Mouse (Mus musculus) neural tube, embryonic 11.5 days (tissue): ENCODE measurements around the gene Kcnj1. TPM values are rescaled to one million over a fixed set of nuclear protein-coding genes. Genes with fewer than 3 reads are reported as not detected.

ENCODE experiments used
- ATAC-seq: fragments of 200-750 bp; cut with Nextera tagmentation; 2 replicates; pipeline ENCODE4 v1.8.0; 2017; ENCODE audit warnings: moderate number of reproducible peaks, mild to moderate bottlenecking, moderate TSS enrichment, moderate library complexity; ENCODE audit not compliant: insufficient read depth, low FRiP score, low TSS enrichment
- DNase-seq: peaks from one replicate; pipeline ENCODE4 v3.0.0-alpha.2; 2015; ENCODE audit warnings: low spot score
- H3K27ac ChIP-seq: fragments of 300-500 bp; sonication (generic); 2 replicates; pipeline ENCODE4 v1.5.1; 2014; ENCODE audit warnings: low read depth, mild to moderate bottlenecking, low read length
- H3K27me3 ChIP-seq: fragments of 300-500 bp; sonication (generic); 2 replicates; pipeline ENCODE4 v1.6.1; 2014; ENCODE audit warnings: mild to moderate bottlenecking, low read length, mixed read lengths; ENCODE audit not compliant: control insufficient read depth, insufficient read depth
- H3K36me3 ChIP-seq: fragments of 300-500 bp; sonication (generic); 2 replicates; pipeline ENCODE4 v1.6.1; 2014; ENCODE audit warnings: mild to moderate bottlenecking, low read length, moderate library complexity, mixed read lengths; ENCODE audit not compliant: control insufficient read depth, insufficient read depth
- H3K4me1 ChIP-seq: fragments of 300-500 bp; sonication (generic); 2 replicates; pipeline ENCODE4 v1.6.1; 2014; ENCODE audit warnings: low read length, mixed read lengths; ENCODE audit not compliant: control insufficient read depth, insufficient read depth
- H3K4me2 ChIP-seq: fragments of 300-500 bp; sonication (generic); 2 replicates; pipeline ENCODE4 v1.6.1; 2014; ENCODE audit warnings: low read depth, mild to moderate bottlenecking, moderate library complexity
- H3K4me3 ChIP-seq: fragments of 300-500 bp; sonication (generic); 2 replicates; pipeline ENCODE4 v1.5.1; 2014; ENCODE audit warnings: low read depth, low read length
- H3K9ac ChIP-seq: fragments of 300-500 bp; sonication (generic); 2 replicates; pipeline ENCODE4 v1.6.1; 2014; ENCODE audit warnings: mild to moderate bottlenecking, low read length
- H3K9me3 ChIP-seq: fragments of 300-500 bp; sonication (generic); 2 replicates; pipeline ENCODE4 v1.6.1; 2016; ENCODE audit warnings: low read length; ENCODE audit not compliant: control insufficient read depth
- WGBS: fragments of 180-500 bp; shearing (Covaris S2); extraction: QIAGEN DNeasy Blood & Tissue Kit; methylation state at CpG from one replicate; pipeline ENCODE4 v1.1.7; 2014; 5-methylcytosine and 5-hydroxymethylcytosine counted together
- polyA plus RNA-seq: library from polyadenylated mRNA; unstranded; fragments of >200 nt; fragmentation: Nextera tagmentation; extraction: Ambion mirVana; gene quantifications from 2 replicates; pipeline ENCODE4 v1.2.1, GENCODE M21; 2014

Gene Kcnj1
- polyA plus RNA-seq, 1 experiment from 2014 or later: not detected

DNA sequence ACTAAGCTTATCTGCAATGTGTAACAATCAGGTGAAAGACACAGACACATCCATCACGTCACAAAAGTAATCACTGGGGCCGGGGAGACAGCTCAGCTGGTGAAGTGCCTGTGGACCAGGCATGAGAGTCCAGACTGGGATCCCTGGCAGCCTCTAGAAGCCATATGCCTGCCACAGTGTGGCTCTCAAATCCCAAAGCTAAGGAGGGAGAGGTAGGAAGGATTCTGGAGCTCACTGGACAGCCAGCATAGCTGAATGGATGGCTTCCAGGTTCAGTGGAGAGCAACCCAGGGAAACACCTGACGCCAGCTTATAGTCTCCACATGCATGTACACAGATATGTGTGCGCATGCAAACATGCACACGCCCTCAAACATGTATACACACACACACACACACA, 76.5 kb downstream of the Kcnj1 start:
- DNase-seq: no peak
- no peak for ATAC-seq
- Histone ChIP-seq H3K36me3 (no peaks in the 10 kb centered on the region), H3K4me3 (no peak overlapping the region), H3K27ac (no peak overlapping the region), H3K9ac (no peak overlapping the region), H3K4me1 (no peaks in the 10 kb centered on the region), H3K4me2 (no peak overlapping the region), H3K9me3 (no peaks in the 10 kb centered on the region), H3K27me3 (no peaks in the 10 kb centered on the region)
- WGBS: 87% methylated on average over 5 of the region's 5 CpGs

Other genes with a start within 250 kb of the Kcnj1 start
- gene Kcnj5, start 28.1 kb upstream of the Kcnj1 start, polyA plus RNA-seq: 0.28 and 0.46 TPM in 2 replicates
- 22.8 and 24.4 TPM in 2 replicates for gene Fli1, start 170.4 kb downstream of the Kcnj1 start, polyA plus RNA-seq